Mouse (Mus musculus) large intestine, adult 2 months (tissue): ENCODE measurements around the gene Arid2. TPM values are rescaled to one million over a fixed set of nuclear protein-coding genes. Genes with fewer than 3 reads are reported as not detected.
"Not testable (repeated sequence)": the region's sequence is repeated elsewhere in the genome, so short reads cannot be mapped to it uniquely, and the experiment has no call there.

Experiments
- DNase-seq: peaks from one replicate; pipeline ENCODE4 v3.0.0-alpha.2; 2012; ENCODE audit warnings: low read depth, low spot score
- WGBS: fragments of 180-500 bp; shearing (Covaris S2); methylation state at CpG from one replicate; pipeline ENCODE4 v1.1.7; 2018; 5-methylcytosine and 5-hydroxymethylcytosine counted together
- polyA plus RNA-seq: library from polyadenylated mRNA; depleted of rRNA; stranded (reverse); fragments of >200 nt; gene quantifications from 2 replicates; pipeline ENCODE4 v1.2.3, GENCODE M21; 2012; rRNA removed

The Arid2 gene
- polyA plus RNA-seq: 5.5 and 12.6 TPM in 2 replicates

- WGBS: 2% methylated on average over 54 of the region's 67 CpGs
- no peak for DNase-seq
These were observed at the start of gene Arid2 for GRCm38 (mm10) chr15:96287369-96287975. Gene Arid2, plus strand, starts transcription at chr15:96287518.

GRCm38 (mm10) chr15:96238071-96238470, 49.2 kb upstream of the Arid2 start:
- WGBS: 87% methylated on average over 4 of the region's 4 CpGs

GRCm38 (mm10) chr15:96244171-96244570, 43.1 kb upstream of the Arid2 start:
- no peak for DNase-seq
- WGBS: 72% methylated on average over 6 of the region's 6 CpGs

More at GRCm38 (mm10) chr15:96238071-96238470, 49.2 kb upstream of the Arid2 start:
- DNase-seq: no peak

GRCm38 (mm10) chr15:96244715-96245114, 42.6 kb upstream of the Arid2 start:
- DNase-seq: not testable (repeated sequence)
- WGBS: 47% methylated on average over 10 of the region's 10 CpGs

- WGBS: 4% methylated on average over 7 of the region's 7 CpGs
These were observed 33.5 kb upstream of the Arid2 start for GRCm38 (mm10) chr15:96253827-96254226.

DNA sequence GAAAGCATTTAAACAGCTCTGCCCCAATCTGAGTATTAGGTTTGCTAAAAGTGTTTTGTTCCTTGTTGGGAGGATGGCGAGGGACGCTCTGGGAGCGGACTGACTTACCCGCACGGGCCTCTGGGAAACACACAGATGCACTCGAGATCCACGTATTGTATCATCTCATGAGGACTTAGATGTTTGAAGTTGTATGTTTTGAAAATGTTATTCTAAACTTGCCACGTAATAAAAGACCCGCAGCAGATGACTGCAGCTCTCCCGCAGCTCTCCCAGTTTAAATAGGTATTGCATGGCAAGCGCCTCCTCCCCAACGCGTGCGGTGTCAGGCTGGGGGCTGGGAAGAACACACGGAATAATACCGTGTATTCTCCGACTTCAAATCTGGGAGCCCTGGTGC, 33.0 kb upstream of the Arid2 start:
- WGBS: 9% methylated on average over 17 of the region's 17 CpGs
- DNase-seq: no peak

More at GRCm38 (mm10) chr15:96253827-96254226, 33.5 kb upstream of the Arid2 start:
- no peak for DNase-seq

DNA sequence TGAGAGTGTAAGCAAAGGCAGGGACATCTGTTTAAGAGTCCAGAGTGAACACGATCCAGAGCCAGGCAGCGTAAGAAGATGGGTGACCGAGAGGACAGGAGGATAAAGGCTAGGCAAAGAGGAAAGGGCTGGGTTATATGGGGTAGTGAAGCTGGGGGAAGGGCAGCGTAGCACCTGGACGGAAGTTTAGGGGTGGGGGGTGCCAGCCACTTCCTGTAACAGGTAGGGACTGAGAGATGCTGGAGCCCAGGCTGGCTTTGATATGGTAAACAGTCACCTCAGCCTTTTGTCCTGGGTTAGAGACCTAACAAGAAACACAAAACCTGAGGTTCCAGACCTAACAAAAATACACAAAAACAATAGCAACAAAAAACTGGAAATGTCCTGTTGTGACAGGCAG, 29.5 kb upstream of the Arid2 start:
- DNase-seq: no peak
- 46% methylated on average over 5 of the region's 5 CpGs for WGBS

DNA sequence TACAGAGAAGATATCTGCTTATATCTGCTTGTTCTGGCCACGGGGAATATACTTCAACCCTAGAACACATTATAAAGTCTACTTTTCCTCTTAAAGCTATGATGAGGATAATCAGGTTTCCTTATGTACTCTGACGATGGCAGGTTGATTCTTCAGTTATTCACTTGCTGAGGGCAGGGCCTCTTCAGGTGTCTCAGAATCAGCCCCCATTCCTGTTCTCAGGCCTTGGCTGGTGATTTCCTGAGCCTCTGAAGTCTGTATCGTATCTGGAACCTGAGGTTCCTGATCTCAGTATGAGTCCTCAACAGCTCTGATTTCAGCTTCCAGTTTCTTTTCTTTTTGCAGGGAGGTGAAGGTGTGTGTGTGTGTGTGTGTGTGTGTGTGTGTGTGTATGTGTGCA, 22.7 kb upstream of the Arid2 start:
- WGBS: 92% methylated on average over 3 of the region's 3 CpGs
- DNase-seq: no peak

DNA sequence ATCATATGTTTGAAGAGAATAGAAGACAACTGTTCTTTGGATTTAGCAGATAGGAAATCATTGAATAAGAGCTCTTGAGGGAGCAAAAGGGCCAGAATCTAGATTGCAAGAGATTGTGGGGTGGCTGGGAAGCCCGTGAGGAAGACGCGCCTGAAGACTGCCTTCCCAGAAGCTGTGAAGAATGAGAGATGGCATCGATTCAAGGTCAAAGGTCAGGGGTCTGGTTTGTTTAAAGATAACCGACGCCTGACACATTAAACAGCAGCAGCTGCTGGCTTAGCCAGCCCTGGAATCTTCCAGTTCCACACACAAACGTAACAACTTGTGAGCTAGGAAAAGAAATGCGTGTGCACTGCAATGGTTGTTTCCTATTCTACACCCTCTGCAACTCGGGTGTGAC, 19.4 kb upstream of the Arid2 start:
- no peak for DNase-seq
- WGBS: 51% methylated on average over 9 of the region's 9 CpGs

- WGBS: 79% methylated on average over 9 of the region's 9 CpGs
- DNase-seq: no peak
These were observed 18.7 kb upstream of the Arid2 start for GRCm38 (mm10) chr15:96268610-96269009.

- 83% methylated on average over 4 of the region's 4 CpGs for WGBS
- DNase-seq: no peak
These were observed 17.9 kb upstream of the Arid2 start for GRCm38 (mm10) chr15:96269402-96269801.

GRCm38 (mm10) chr15:96270272-96270880, 16.9 kb upstream of the Arid2 start:
- no peak for DNase-seq
- WGBS: 39% methylated on average over 10 of the region's 10 CpGs

DNA sequence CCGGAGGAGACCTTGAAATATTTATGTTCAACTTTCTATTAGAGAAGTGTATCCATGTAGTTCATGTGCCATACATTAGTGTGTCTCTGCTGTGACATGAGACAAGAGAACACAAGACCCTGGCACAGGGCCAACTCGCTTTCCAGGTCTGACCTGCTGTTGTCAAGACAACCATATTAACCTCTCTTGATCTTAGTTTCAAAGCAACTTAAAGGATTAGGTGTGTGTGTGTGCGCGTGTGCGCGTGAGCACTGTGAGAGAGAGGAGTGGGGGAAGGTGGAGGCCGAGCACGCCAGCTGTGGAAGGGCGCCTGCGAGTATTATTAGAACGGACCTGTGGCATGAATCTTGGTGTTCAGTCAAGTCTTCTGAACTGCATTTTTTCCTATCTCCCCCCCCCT, 15.0 kb upstream of the Arid2 start:
- 85% methylated on average over 11 of the region's 11 CpGs for WGBS

DNA sequence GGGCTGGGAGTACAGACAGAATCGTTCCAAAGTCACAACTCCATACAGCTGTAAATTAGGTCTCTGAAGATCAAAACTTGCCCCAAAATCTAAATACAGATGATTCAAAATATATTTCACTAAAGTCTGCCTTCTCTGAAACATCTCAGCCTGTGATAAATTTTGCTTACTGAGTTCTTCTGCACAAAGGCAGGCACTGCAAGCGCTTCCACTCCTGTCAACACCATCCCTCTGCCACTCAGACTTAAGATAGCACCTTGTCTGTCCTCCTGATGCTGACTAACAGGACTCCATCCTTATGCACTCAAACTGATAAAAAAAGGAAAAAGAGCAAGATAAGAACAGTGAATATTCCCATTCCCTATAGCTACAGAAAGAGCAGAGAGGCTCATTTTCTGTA, 13.0 kb upstream of the Arid2 start:
- 84% methylated on average over 2 of the region's 2 CpGs for WGBS
- no peak for DNase-seq

More for the DNA sequence above, 15.0 kb upstream of the Arid2 start:
- no peak for DNase-seq

GRCm38 (mm10) chr15:96275198-96275597, 12.1 kb upstream of the Arid2 start:
- no peak for DNase-seq

DNA sequence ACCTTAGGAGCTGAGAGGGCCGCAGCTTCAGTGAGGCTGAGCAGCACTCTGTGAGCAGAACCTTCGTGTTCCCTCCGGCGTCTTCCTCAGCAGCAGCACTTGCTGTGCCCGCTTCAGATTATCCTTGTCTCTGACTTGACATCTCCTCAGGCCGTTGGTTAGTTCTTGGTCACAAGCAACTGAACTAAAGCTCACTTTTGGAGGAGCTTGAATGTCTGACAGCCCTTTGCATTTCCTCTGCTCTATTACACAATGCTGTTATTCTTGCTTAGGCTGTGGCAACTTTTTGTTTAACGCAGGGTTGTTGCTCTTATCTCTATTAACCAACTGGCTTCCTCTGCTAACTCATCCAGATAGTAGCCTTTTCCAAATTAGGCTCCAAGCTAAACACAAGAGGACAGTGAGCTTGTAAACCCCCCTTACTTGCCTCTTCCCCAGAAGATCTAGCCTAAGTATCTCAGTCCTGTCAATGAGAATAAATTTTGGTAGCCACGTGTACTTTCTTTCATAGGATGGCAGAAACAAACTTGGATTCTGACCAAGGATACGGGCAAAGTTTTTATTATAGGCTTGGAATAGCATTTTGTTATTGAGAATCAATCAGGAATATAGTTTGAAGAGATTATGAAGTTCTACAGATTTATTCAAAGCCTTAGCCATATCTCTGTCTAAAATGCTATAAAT, 11.4 kb upstream of the Arid2 start:
- 80% methylated on average over 9 of the region's 9 CpGs for WGBS
- no peak for DNase-seq

More at GRCm38 (mm10) chr15:96275198-96275597, 12.1 kb upstream of the Arid2 start:
- 76% methylated on average over 2 of the region's 2 CpGs for WGBS

- 61% methylated on average over 4 of the region's 4 CpGs for WGBS
- no peak for DNase-seq
These were observed 10.3 kb upstream of the Arid2 start for GRCm38 (mm10) chr15:96277061-96277460.

- no peak for DNase-seq
- WGBS: 86% methylated on average over 5 of the region's 5 CpGs
These were observed 6.1 kb upstream of the Arid2 start for GRCm38 (mm10) chr15:96281236-96281635.

DNA sequence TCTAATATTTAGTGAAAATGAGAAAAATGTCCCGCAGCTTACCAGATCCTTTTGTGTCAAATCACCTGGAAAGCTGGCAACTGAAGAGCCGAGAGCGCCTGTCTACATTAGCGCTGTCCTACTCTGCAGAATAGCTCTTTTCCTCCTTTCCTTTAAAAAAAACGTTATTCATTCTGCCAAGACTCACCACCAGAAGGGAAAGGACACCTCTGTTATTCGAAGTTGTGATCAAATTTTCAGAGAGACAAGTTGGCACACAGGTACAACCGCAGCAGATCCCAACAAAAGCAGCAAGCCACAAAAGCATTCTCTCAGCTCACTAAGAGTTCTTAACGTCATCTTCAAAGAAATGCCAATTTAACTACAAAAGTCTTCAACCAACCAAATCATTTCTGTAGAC, 4.2 kb upstream of the Arid2 start:
- WGBS: 67% methylated on average over 8 of the region's 8 CpGs
- no peak for DNase-seq

GRCm38 (mm10) chr15:96283920-96284431, 3.3 kb upstream of the Arid2 start:
- WGBS: 1% methylated on average over 11 of the region's 11 CpGs
- DNase-seq: no peak
